Mouse (Mus musculus): Measurements from ENCODE around the gene Epn3. TPM values are rescaled to one million over a fixed set of nuclear protein-coding genes. Genes with fewer than 3 reads are reported as not detected.

Gene Epn3
- not detected in 2 replicates for polyA plus RNA-seq (2012; ENCODE audit: low replicate concordance)

DNA sequence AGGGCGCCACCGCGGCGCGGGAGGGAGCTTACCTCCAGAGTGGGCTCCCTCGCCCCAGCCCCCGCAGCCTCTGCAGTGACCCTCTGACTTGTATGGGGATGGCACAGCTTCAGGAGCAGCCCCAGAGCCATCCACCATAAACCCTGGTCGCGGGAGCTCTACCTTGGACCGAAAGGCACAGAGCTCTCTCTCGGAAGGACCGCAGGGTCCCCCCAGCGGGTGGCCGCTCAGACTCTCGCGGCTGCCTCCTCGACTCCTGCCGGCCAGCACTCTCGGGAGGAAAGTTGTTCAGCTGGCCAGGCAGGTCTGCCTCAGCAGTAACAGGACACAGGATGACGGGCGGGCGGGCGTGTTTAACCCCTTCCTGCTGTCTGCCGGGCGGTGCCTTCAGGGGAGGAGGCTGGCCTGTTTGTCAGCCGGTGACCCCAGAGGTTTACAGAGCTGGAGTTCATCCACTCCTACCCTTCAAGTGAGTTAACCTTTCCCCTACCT is at the start of gene Epn3:
Gene Epn3 (minus strand): TSS at position 314 of the 492 bp plus-strand sequence.

DNA sequence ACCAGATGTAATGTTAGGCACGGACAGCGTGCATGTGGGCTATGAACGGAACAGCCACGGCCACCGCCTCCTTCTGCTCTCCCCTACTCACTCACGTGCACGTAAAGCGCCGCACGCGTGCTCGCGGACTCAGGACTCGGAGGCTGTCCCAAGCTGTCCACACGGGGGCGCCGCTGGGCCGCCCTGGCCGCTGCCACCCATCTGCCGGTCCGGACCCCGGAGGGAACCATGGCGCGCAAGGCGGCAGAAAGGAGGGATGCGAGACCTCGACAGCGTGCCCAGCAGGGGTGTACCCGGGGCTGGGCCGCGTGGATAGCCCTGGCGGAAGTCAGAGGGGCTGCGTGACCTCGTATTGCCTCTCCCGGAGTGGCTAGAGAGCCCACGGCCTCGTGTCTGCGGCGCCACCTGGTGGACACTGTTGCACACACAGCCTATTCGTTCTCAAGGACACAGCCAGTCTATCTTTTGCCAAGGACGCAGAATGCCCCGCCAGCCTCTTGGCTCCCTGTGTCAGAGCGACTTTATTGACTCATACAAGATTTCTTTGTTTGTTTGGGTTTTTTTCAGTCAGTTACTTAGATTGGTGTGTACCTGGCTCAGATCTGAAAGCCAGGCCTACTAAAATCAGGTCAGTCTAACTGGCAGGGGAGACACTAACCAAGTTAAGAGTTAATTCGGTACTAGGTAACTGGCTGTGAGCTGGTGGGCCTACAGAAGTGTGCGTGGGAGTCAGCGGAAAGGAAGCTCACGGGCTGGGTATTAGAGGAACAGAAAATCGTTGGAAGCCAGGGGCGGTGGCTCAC is 49.3 kb upstream of the Epn3 start, which contains the start of gene Rsad1:
Gene Rsad1 (minus strand): TSS at position 368 of the 803 bp plus-strand sequence.

DNA sequence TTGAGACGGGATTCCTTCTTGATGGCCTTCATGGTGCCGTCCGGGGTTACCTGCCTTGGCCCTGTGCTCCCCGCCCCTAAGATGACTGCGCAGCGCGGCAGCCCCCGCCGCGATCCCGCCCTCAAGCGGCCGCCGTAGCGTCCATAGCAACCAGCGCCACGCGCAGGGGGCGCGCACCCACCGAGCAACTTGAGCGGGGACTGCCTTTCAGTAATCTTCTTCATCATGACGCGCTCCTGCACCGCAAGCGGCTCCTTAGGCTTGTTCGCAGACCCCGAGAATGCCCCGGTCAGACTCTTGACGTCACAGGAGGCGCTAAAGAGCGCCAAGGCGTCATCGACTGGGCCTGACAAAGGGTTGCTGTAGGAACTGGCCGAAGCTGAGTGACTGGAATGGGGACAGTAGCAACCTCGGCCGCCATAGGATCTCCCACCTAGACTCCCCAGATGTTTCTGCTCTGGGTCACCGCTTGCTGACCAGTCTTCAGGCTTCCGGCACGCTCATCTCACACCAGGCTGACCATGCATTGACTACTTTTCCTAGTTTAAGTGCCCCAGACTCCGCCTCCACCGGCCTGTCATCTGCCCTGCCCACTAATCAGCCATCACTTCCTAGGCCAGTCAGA is 21.6 kb upstream of the Epn3 start, which contains the start of gene Mycbpap:
Gene Mycbpap (minus strand): TSS at position 524 of the 625 bp plus-strand sequence.

DNA sequence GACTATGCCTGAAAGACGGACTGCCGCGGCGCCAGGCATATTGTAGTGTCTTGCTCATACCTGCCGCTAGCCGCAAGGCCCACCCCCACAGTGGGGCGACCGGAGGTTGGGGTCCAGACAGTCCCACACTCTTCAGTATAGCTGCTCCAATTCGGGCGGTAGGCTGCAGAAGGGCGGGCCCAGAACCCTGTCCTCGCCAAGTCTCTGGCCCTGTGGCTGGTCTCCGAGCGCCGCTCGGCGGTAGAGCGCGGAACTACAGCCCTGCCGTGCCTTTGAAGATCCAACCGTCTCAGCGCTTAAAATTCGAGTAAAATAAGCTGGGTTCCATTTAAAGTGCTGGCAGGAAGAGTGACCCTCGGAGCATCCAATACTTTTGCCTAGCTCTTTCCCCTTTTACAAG is 13.8 kb downstream of the Epn3 start, which contains the start of gene Spata20:
Gene Spata20 (minus strand): TSS at position 179 of the 400 bp plus-strand sequence.

DNA sequence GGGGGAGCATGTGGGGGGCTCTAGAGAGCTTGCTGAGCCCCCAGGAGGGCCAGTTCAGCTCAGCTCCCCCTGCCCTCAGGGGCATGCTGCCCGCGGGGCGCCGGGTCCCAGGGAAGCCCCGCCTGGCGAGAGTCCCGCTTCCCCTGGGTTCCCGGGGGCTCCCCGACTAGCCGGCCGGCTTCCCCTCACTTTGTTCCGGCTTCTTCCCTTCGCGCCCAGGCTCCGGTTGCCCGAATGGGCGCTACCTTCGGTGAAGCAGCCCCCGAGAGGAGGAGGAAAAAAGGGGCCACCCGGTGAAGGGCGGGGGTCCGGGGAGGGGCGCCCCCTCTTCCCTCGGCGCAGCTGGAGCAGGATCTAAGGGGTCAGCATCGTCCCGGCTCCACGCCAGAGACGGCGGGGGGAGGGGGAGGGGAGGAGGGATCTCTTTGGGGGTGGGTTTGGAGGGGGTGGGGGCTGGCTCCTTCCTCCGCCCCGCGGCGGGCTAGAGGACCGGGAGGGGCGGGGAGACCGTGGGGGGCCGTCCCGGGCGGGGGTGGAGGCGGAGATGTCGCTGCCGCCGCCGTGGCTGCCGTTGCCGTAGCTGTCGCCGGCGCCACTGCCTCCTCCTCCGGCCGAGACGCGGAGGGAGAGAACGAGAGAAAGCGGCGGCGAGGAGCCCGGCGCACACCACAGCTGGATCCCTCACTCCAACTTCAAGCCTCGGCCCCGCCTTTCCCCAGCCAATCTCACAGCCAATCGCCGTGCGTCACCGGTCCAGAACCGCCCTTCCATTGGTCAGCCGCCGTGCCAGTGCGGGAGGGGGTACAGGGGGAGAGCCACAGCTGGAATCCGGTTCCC is 25.8 kb downstream of the Epn3 start, which contains the start of gene Cacna1g:
Gene Cacna1g (minus strand): TSS at position 492 of the 837 bp plus-strand sequence.

Other genes starting within 250 kb of the Epn3 start
- gene Gm21885, start 218.1 kb downstream of the Epn3 start, polyA plus RNA-seq (2012; ENCODE audit: low replicate concordance): not detected in 2 replicates
- 13.0 and 52.8 TPM in 2 replicates for gene Luc7l3, start 178.0 kb downstream of the Epn3 start, polyA plus RNA-seq (2012; ENCODE audit: low replicate concordance)
- 54.1 and 80.2 TPM in 2 replicates for gene Ankrd40, start 172.0 kb downstream of the Epn3 start, polyA plus RNA-seq (2012; ENCODE audit: low replicate concordance)
- 8.5 and 28.8 TPM in 2 replicates for gene Abcc3, start 107.0 kb downstream of the Epn3 start, polyA plus RNA-seq (2012; ENCODE audit: low replicate concordance)
- gene Cacna1g, start 25.8 kb downstream of the Epn3 start, polyA plus RNA-seq (2012; ENCODE audit: low replicate concordance): 1.0 and 26.3 TPM in 2 replicates
- not detected in 2 replicates for gene Spata20, start 13.8 kb downstream of the Epn3 start, polyA plus RNA-seq (2012; ENCODE audit: low replicate concordance)
- gene Mycbpap, start 21.8 kb upstream of the Epn3 start, polyA plus RNA-seq (2012; ENCODE audit: low replicate concordance): 0.10 and 0.17 TPM in 2 replicates
- gene Rsad1, start 49.3 kb upstream of the Epn3 start, polyA plus RNA-seq (2012; ENCODE audit: low replicate concordance): 1.5 and 1.6 TPM in 2 replicates
- 0.31 and 0.75 TPM in 2 replicates for gene Chad, start 65.1 kb upstream of the Epn3 start, polyA plus RNA-seq (2012; ENCODE audit: low replicate concordance)
- gene Acsf2, start 101.9 kb upstream of the Epn3 start, polyA plus RNA-seq (2012; ENCODE audit: low replicate concordance): 137 and 196 TPM in 2 replicates
- 38.7 and 80.5 TPM in 2 replicates for gene Lrrc59, start 129.8 kb upstream of the Epn3 start, polyA plus RNA-seq (2012; ENCODE audit: low replicate concordance)
- gene Mrpl27, start 153.8 kb upstream of the Epn3 start, polyA plus RNA-seq (2012; ENCODE audit: low replicate concordance): 11.0 and 35.8 TPM in 2 replicates
- gene Eme1, start 154.0 kb upstream of the Epn3 start, polyA plus RNA-seq (2012; ENCODE audit: low replicate concordance): 1.1 and 4.2 TPM in 2 replicates
- 27.7 and 40.0 TPM in 2 replicates for gene Xylt2, start 177.5 kb upstream of the Epn3 start, polyA plus RNA-seq (2012; ENCODE audit: low replicate concordance)
- gene Gm11541, start 204.5 kb upstream of the Epn3 start, polyA plus RNA-seq (2012; ENCODE audit: low replicate concordance): not detected in 2 replicates
- gene Cdc34b, start 241.8 kb upstream of the Epn3 start, polyA plus RNA-seq (2012; ENCODE audit: low replicate concordance): not detected in 2 replicates